ENCODE assay signal across 13 mouse cellular contexts in genomic region chr12:26542451-26542850, GRCm38 (mm10).
"Had no signal": no experiment of that assay in that cellular context is flagged by ENCODE, and none has a peak within 500 bp of the region (broad histone marks: within the 10 kb centered on the region; RNA-seq: fewer than 3 reads in every experiment).

No protein-coding gene starts in this region.

- H3K4me1 ChIP-seq: limb, embryonic 13.5 days; neural tube, embryonic 12.5 days had no signal

- H3K9ac ChIP-seq: limb, embryonic 13.5 days; liver, embryonic 14.5 days; neural tube, embryonic 12.5 days had no signal

- H3K4me3 ChIP-seq: limb, embryonic 13.5 days; neural tube, embryonic 12.5 days had no signal

- H3K36me3 ChIP-seq: limb, embryonic 13.5 days; neural tube, embryonic 12.5 days had no signal

- H3K9me3 ChIP-seq: limb, embryonic 13.5 days; neural tube, embryonic 12.5 days had no signal

- H3K27me3 ChIP-seq: limb, embryonic 13.5 days; neural tube, embryonic 12.5 days had no signal

- H3K27ac ChIP-seq: limb, embryonic 13.5 days; liver, embryonic 14.5 days; neural tube, embryonic 12.5 days had no signal

- H3K4me2 ChIP-seq: limb, embryonic 13.5 days; neural tube, embryonic 12.5 days had no signal

- DNase-seq: kidney, adult 18-20 months; kidney, postnatal 10 days; kidney, postnatal 4 days; left cerebral cortex, postnatal 4 days; lung, adult 18-20 months; lung, postnatal 36 days; right cerebral cortex, postnatal 4 days; spleen, adult 18-20 months; thymus, adult 18-20 months; thymus, postnatal 14 days had no signal
